Mouse (Mus musculus): ENCODE measurements around the gene Lkaaear1. TPM values are rescaled to one million over a fixed set of nuclear protein-coding genes. Genes with fewer than 3 reads are reported as not detected.

The Lkaaear1 gene
- polyA plus RNA-seq, 1 experiment from 2014 or later, result not detected

GRCm38 (mm10) chr2:181714903-181715326 lies 16.7 kb upstream of the Lkaaear1 start, which contains the start of gene Oprl1:
Oprl1 (plus strand) TSS chr2:181715016.
- Histone ChIP-seq H3K36me3 (ENCODE audit: control insufficient read depth, insufficient read depth, low read length) (peaks cover 4% of the 10 kb centered on the region; the same call in 1 of the 2 replicates), H3K27me3 (ENCODE audit: control insufficient read depth, insufficient read depth, low read length) (no peaks in the 10 kb centered on the region), H3K9ac (ENCODE audit: low read length) (peak within 1 kb of the TSS; percentile 66), H3K4me1 (ENCODE audit: control insufficient read depth in 2 of 2, insufficient read depth in 2 of 2, low read length in 2 of 2) (peaks cover 9 to 13% of the 10 kb centered on the region in 2 experiments; a peak in 3 of 4 replicates), H3K4me3 (ENCODE audit: control insufficient read depth in 1 of 2, insufficient read depth in 1 of 2, low read depth in 1 of 2, low read length in 2 of 2) (peak within 1 kb of the TSS; percentile 35 to 42), H3K4me2 (ENCODE audit: low read length) (peak within 1 kb of the TSS; percentile 62), H3K9me3 (ENCODE audit: control insufficient read depth, low read length) (no peaks in the 10 kb centered on the region), H3K27ac (replicated peaks in 1 of 2; ENCODE audit: control insufficient read depth in 1 of 2, insufficient read depth in 1 of 2, low read depth in 2 of 2, low read length in 2 of 2) (peak within 1 kb of the TSS; percentile 69 to 77)
- peak; percentile 33; the same call in 1 of the 2 replicates for ATAC-seq (ENCODE audit: insufficient number of reproducible peaks, insufficient read depth, low FRiP score, low read depth)
- WGBS, result 0% methylated on average over 7 of the region's 7 CpGs

- Histone ChIP-seq H3K4me3 (ENCODE audit: control insufficient read depth in 1 of 2, insufficient read depth in 1 of 2, low read depth in 1 of 2, low read length in 2 of 2) (no peak overlapping the region), H3K27ac (replicated peaks in 1 of 2; ENCODE audit: control insufficient read depth in 1 of 2, insufficient read depth in 1 of 2, low read depth in 2 of 2, low read length in 2 of 2) (no peak overlapping the region), H3K36me3 (ENCODE audit: control insufficient read depth, insufficient read depth, low read length) (peaks cover 1% of the 10 kb centered on the region; the same call in 1 of the 2 replicates), H3K4me2 (ENCODE audit: low read length) (no peak overlapping the region), H3K9ac (ENCODE audit: low read length) (no peak overlapping the region), H3K9me3 (ENCODE audit: control insufficient read depth, low read length) (no peaks in the 10 kb centered on the region), H3K27me3 (ENCODE audit: control insufficient read depth, insufficient read depth, low read length) (no peaks in the 10 kb centered on the region), H3K4me1 (ENCODE audit: control insufficient read depth in 2 of 2, insufficient read depth in 2 of 2, low read length in 2 of 2) (peaks cover 9 to 13% of the 10 kb centered on the region in 2 experiments; a peak in 3 of 4 replicates)
- no peak for ATAC-seq (ENCODE audit: insufficient number of reproducible peaks, insufficient read depth, low FRiP score, low read depth)
- WGBS, result 90% methylated on average over 1 of the region's 1 CpGs
Observed at GRCm38 (mm10) chr2:181713749-181714148, 15.5 kb upstream of the Lkaaear1 start.

GRCm38 (mm10) chr2:181706668-181707067 lies 8.4 kb upstream of the Lkaaear1 start:
- no peaks in the 10 kb centered on the region for H3K9me3 ChIP-seq (ENCODE audit: control insufficient read depth, low read length)
- H3K27me3 ChIP-seq (ENCODE audit: control insufficient read depth, insufficient read depth, low read length), result no peaks in the 10 kb centered on the region
- no peak overlapping the region for H3K4me2 ChIP-seq (ENCODE audit: low read length)
- no peak overlapping the region for H3K4me3 ChIP-seq (ENCODE audit: control insufficient read depth in 1 of 2, insufficient read depth in 1 of 2, low read depth in 1 of 2, low read length in 2 of 2)
- no peaks in the 10 kb centered on the region for H3K36me3 ChIP-seq (ENCODE audit: control insufficient read depth, insufficient read depth, low read length)
- no peak overlapping the region for H3K27ac ChIP-seq (replicated peaks in 1 of 2; ENCODE audit: control insufficient read depth in 1 of 2, insufficient read depth in 1 of 2, low read depth in 2 of 2, low read length in 2 of 2)
- no peak for ATAC-seq (ENCODE audit: insufficient number of reproducible peaks, insufficient read depth, low FRiP score, low read depth)
- no peaks in the 10 kb centered on the region for H3K4me1 ChIP-seq (ENCODE audit: control insufficient read depth in 2 of 2, insufficient read depth in 2 of 2, low read length in 2 of 2)
- WGBS, result 29% methylated on average over 4 of the region's 4 CpGs
- no peak overlapping the region for H3K9ac ChIP-seq (ENCODE audit: low read length)

- no peaks in the 10 kb centered on the region for H3K9me3 ChIP-seq (ENCODE audit: control insufficient read depth, low read length)
- no peaks in the 10 kb centered on the region for H3K27me3 ChIP-seq (ENCODE audit: control insufficient read depth, insufficient read depth, low read length)
- no peak overlapping the region for H3K4me3 ChIP-seq (ENCODE audit: control insufficient read depth in 1 of 2, insufficient read depth in 1 of 2, low read depth in 1 of 2, low read length in 2 of 2)
- no peak overlapping the region for H3K4me2 ChIP-seq (ENCODE audit: low read length)
- no peak for ATAC-seq (ENCODE audit: insufficient number of reproducible peaks, insufficient read depth, low FRiP score, low read depth)
- no peak overlapping the region for H3K9ac ChIP-seq (ENCODE audit: low read length)
- WGBS, result 61% methylated on average over 33 of the region's 33 CpGs
- no peak overlapping the region for H3K27ac ChIP-seq (replicated peaks in 1 of 2; ENCODE audit: control insufficient read depth in 1 of 2, insufficient read depth in 1 of 2, low read depth in 2 of 2, low read length in 2 of 2)
- no peaks in the 10 kb centered on the region for H3K36me3 ChIP-seq (ENCODE audit: control insufficient read depth, insufficient read depth, low read length)
- peaks cover 4 to 8% of the 10 kb centered on the region in 2 experiments; a peak in 3 of 4 replicates for H3K4me1 ChIP-seq (ENCODE audit: control insufficient read depth in 2 of 2, insufficient read depth in 2 of 2, low read length in 2 of 2)
Observed at GRCm38 (mm10) chr2:181696801-181697420, 1.3 kb downstream of the Lkaaear1 start.

- no peak overlapping the region for H3K27ac ChIP-seq (replicated peaks in 1 of 2; ENCODE audit: control insufficient read depth in 1 of 2, insufficient read depth in 1 of 2, low read depth in 2 of 2, low read length in 2 of 2)
- no peak for ATAC-seq (ENCODE audit: insufficient number of reproducible peaks, insufficient read depth, low FRiP score, low read depth)
- H3K4me2 ChIP-seq (ENCODE audit: low read length), result no peak overlapping the region
- 63% methylated on average over 1 of the region's 1 CpGs for WGBS
- peaks cover 4 to 8% of the 10 kb centered on the region in 2 experiments; a peak in 3 of 4 replicates for H3K4me1 ChIP-seq (ENCODE audit: control insufficient read depth in 2 of 2, insufficient read depth in 2 of 2, low read length in 2 of 2)
- no peak overlapping the region for H3K4me3 ChIP-seq (ENCODE audit: control insufficient read depth in 1 of 2, insufficient read depth in 1 of 2, low read depth in 1 of 2, low read length in 2 of 2)
- H3K27me3 ChIP-seq (ENCODE audit: control insufficient read depth, insufficient read depth, low read length), result no peaks in the 10 kb centered on the region
- no peak overlapping the region for H3K9ac ChIP-seq (ENCODE audit: low read length)
- no peaks in the 10 kb centered on the region; the same call in 1 of the 2 replicates for H3K36me3 ChIP-seq (ENCODE audit: control insufficient read depth, insufficient read depth, low read length)
- no peaks in the 10 kb centered on the region for H3K9me3 ChIP-seq (ENCODE audit: control insufficient read depth, low read length)
Observed at GRCm38 (mm10) chr2:181695776-181696175, 2.5 kb downstream of the Lkaaear1 start.

- no peak for ATAC-seq (ENCODE audit: insufficient number of reproducible peaks, insufficient read depth, low FRiP score, low read depth)
- 90% methylated on average over 3 of the region's 3 CpGs for WGBS
- no peak overlapping the region for H3K9ac ChIP-seq (ENCODE audit: low read length)
- peaks cover 4 to 8% of the 10 kb centered on the region in 2 experiments; a peak in 3 of 4 replicates for H3K4me1 ChIP-seq (ENCODE audit: control insufficient read depth in 2 of 2, insufficient read depth in 2 of 2, low read length in 2 of 2)
- H3K4me3 ChIP-seq (ENCODE audit: control insufficient read depth in 1 of 2, insufficient read depth in 1 of 2, low read depth in 1 of 2, low read length in 2 of 2), result no peak overlapping the region
- H3K36me3 ChIP-seq (ENCODE audit: control insufficient read depth, insufficient read depth, low read length), result peaks cover 3% of the 10 kb centered on the region
- H3K4me2 ChIP-seq (ENCODE audit: low read length), result peak overlapping the region; percentile 91
- H3K9me3 ChIP-seq (ENCODE audit: control insufficient read depth, low read length), result no peaks in the 10 kb centered on the region
- H3K27ac ChIP-seq (replicated peaks in 1 of 2; ENCODE audit: control insufficient read depth in 1 of 2, insufficient read depth in 1 of 2, low read depth in 2 of 2, low read length in 2 of 2), result no peak overlapping the region
- H3K27me3 ChIP-seq (ENCODE audit: control insufficient read depth, insufficient read depth, low read length), result no peaks in the 10 kb centered on the region
Observed at GRCm38 (mm10) chr2:181694581-181694980, 3.7 kb downstream of the Lkaaear1 start.

- Histone ChIP-seq H3K36me3 (ENCODE audit: control insufficient read depth, insufficient read depth, low read length) (peaks cover 12% of the 10 kb centered on the region), H3K4me2 (ENCODE audit: low read length) (peak within 1 kb of the TSS; percentile 91), H3K27ac (replicated peaks in 1 of 2; ENCODE audit: control insufficient read depth in 1 of 2, insufficient read depth in 1 of 2, low read depth in 2 of 2, low read length in 2 of 2) (peak within 1 kb of the TSS; percentile 1 to 42; a peak in 3 of 4 replicates), H3K9me3 (ENCODE audit: control insufficient read depth, low read length) (no peaks in the 10 kb centered on the region), H3K27me3 (ENCODE audit: control insufficient read depth, insufficient read depth, low read length) (no peaks in the 10 kb centered on the region), H3K4me1 (ENCODE audit: control insufficient read depth in 2 of 2, insufficient read depth in 2 of 2, low read length in 2 of 2) (peaks cover 4 to 8% of the 10 kb centered on the region in 2 experiments; a peak in 3 of 4 replicates), H3K9ac (ENCODE audit: low read length) (peak within 1 kb of the TSS; percentile 81), H3K4me3 (ENCODE audit: control insufficient read depth in 1 of 2, insufficient read depth in 1 of 2, low read depth in 1 of 2, low read length in 2 of 2) (peak within 1 kb of the TSS; percentile 65 to 82)
- ATAC-seq (ENCODE audit: insufficient number of reproducible peaks, insufficient read depth, low FRiP score, low read depth), result peak; percentile 83
- under 1% methylated on average over 75 of the region's 75 CpGs for WGBS
Observed at GRCm38 (mm10) chr2:181693339-181694280, 4.6 kb downstream of the Lkaaear1 start, which contains the start of gene Rgs19. Rgs19 (minus strand) TSS chr2:181693977.

Data from heart, embryonic 14.5 days (tissue).